9 mouse cellular contexts compared by ENCODE assay signal in genomic region chr2:129232023-129232422, GRCm38 (mm10). TPM values are rescaled to one million over a fixed set of nuclear protein-coding genes. Genes with fewer than 3 reads are reported as not detected.
A peak's percentile ranks its signal among the peaks of the same experiment; 100 is the strongest.
DNase-seq lines count a peak whose midpoint lies in the region; ATAC-seq and TF ChIP-seq lines count a peak whose summit lies in the region.
"Had no signal": no experiment of that assay in that cellular context is flagged by ENCODE, and none has a peak within 500 bp of the region (broad histone marks: within the 10 kb centered on the region; RNA-seq: fewer than 3 reads in every experiment).

No protein-coding gene starts in this region.

- no peak overlapping the region for H3K27ac ChIP-seq in hindbrain, postnatal 0 days
- no peak overlapping the region for H3K27ac ChIP-seq in hindbrain, embryonic 10.5 days

- DNase-seq in hindbrain, postnatal 0 days (ENCODE audit: low spot score): peak; percentile 20
- no peak for DNase-seq in hindbrain, embryonic 10.5 days (ENCODE audit: low spot score)
- peak; percentile 57 to 72 for DNase-seq in frontal cortex, postnatal 25 days (ENCODE audit: low spot score in 2 of 2)
- DNase-seq in left cerebral cortex, adult 8-10 months (ENCODE audit: low spot score in 2 of 2): peak; percentile 44 to 92
- DNase-seq in right cerebral cortex, postnatal 14 days: peak; percentile 65
- DNase-seq in T-cell, adult 2 months (ENCODE audit: low spot score): no peak
- no peak for DNase-seq in urinary bladder, postnatal 25 days (ENCODE audit: low spot score)
- no peak for DNase-seq in urinary bladder, postnatal 14 days (ENCODE audit: low spot score)
- DNase-seq: gastrocnemius, postnatal 36 days had no signal

- no peak overlapping the region for H3K4me3 ChIP-seq in hindbrain, postnatal 0 days (ENCODE audit: low read length)
- H3K4me3 ChIP-seq in hindbrain, embryonic 10.5 days: no peak overlapping the region

- no peaks in the 10 kb centered on the region for H3K27me3 ChIP-seq in hindbrain, postnatal 0 days (ENCODE audit: insufficient read depth, low read length)
- no peaks in the 10 kb centered on the region for H3K27me3 ChIP-seq in hindbrain, embryonic 10.5 days (ENCODE audit: insufficient read depth, poor library complexity, severe bottlenecking)

- H3K36me3 ChIP-seq in hindbrain, postnatal 0 days (ENCODE audit: insufficient read depth, low read length): no peaks in the 10 kb centered on the region
- H3K36me3 ChIP-seq in hindbrain, embryonic 10.5 days: no peaks in the 10 kb centered on the region

- H3K9me3 ChIP-seq in hindbrain, postnatal 0 days (ENCODE audit: low read length): no peaks in the 10 kb centered on the region
- H3K9me3 ChIP-seq in hindbrain, embryonic 10.5 days: no peaks in the 10 kb centered on the region

- TF ChIP-seq CTCF in hindbrain, postnatal 0 days (IDR thresholded peaks at IDR 0.05; ENCODE audit: low read depth): no peak

- WGBS in hindbrain, postnatal 0 days: 51% methylated on average over 4 of the region's 4 CpGs
- WGBS in hindbrain, embryonic 10.5 days: 75% methylated on average over 4 of the region's 4 CpGs

- H3K4me1 ChIP-seq in hindbrain, postnatal 0 days (ENCODE audit: insufficient read depth, low read length): peaks cover 3% of the 10 kb centered on the region; the same call in 1 of the 2 replicates
- no peaks in the 10 kb centered on the region for H3K4me1 ChIP-seq in hindbrain, embryonic 10.5 days (replicated peaks)

- ATAC-seq in hindbrain, postnatal 0 days: no peak

- H3K4me2 ChIP-seq in hindbrain, postnatal 0 days (ENCODE audit: low read depth, low read length): no peak overlapping the region

- no peak overlapping the region for H3K9ac ChIP-seq in hindbrain, postnatal 0 days (replicated peaks; ENCODE audit: low read length)

RNA-seq across cellular contexts. Expression of gene Slc20a1, which starts 33.5 kb away (rescaled TPM):
- total RNA-seq in hindbrain, postnatal 0 days (2014; rRNA removed): 63.0 and 63.5 TPM in 2 replicates
- 40.6 and 41.6 TPM in 2 replicates for polyA plus RNA-seq in hindbrain, postnatal 0 days (2015; fragmentation: Nextera tagmentation; extraction: Ambion mirVana)
- 37.8 and 46.9 TPM in 2 replicates for polyA plus RNA-seq in hindbrain, embryonic 10.5 days (2016; fragmentation: Nextera tagmentation; extraction: Ambion mirVana)
- total RNA-seq in left cerebral cortex, adult 8-10 months (2022): 100 to 1,000 TPM; 136 to 167 (median 155) TPM

Comparison
In these comparisons a context has a peak if more than half of its experiments do, and no peak if none do; other contexts are left out.
1. DNase-seq: peak in hindbrain, postnatal 0 days (single experiment), frontal cortex, postnatal 25 days (2 of 2), left cerebral cortex, adult 8-10 months (2 of 2) and right cerebral cortex, postnatal 14 days (single experiment); none in hindbrain, embryonic 10.5 days (single experiment), T-cell, adult 2 months (single experiment), urinary bladder, postnatal 25 days (single experiment) and urinary bladder, postnatal 14 days (single experiment).